ENCODE assay signal across 24 mouse cellular contexts in genomic region chr12:65061082-65061481, GRCm38 (mm10). TPM values are rescaled to one million over a fixed set of nuclear protein-coding genes. Genes with fewer than 3 reads are reported as not detected.
DNase-seq lines count a peak whose midpoint lies in the region; ATAC-seq and TF ChIP-seq lines count a peak whose summit lies in the region.
"Had no signal": no experiment of that assay in that cellular context is flagged by ENCODE, and none has a peak within 500 bp of the region (broad histone marks: within the 10 kb centered on the region; RNA-seq: fewer than 3 reads in every experiment).

No protein-coding gene starts in this region.

- no peaks in the 10 kb centered on the region for H3K27me3 ChIP-seq in forebrain, embryonic 16.5 days (replicated peaks; ENCODE audit: control insufficient read depth, insufficient read depth, low read length)
- H3K27me3 ChIP-seq in forebrain, embryonic 12.5 days = no peaks in the 10 kb centered on the region
- H3K27me3 ChIP-seq: forebrain, embryonic 15.5 days; heart, embryonic 12.5 days; heart, embryonic 15.5 days had no signal

- H3K4me1 ChIP-seq in forebrain, embryonic 16.5 days (replicated peaks; ENCODE audit: control insufficient read depth, insufficient read depth, low read length) = peaks cover 1% of the 10 kb centered on the region
- H3K4me1 ChIP-seq in forebrain, embryonic 12.5 days = no peaks in the 10 kb centered on the region
- H3K4me1 ChIP-seq in lung, adult 2 months (ENCODE audit: control insufficient read depth, insufficient read depth, low read length) = no peaks in the 10 kb centered on the region
- H3K4me1 ChIP-seq: forebrain, embryonic 10.5 days; forebrain, embryonic 15.5 days; heart, embryonic 12.5 days; heart, embryonic 15.5 days; hindbrain, embryonic 10.5 days had no signal

- no peaks in the 10 kb centered on the region for H3K9me3 ChIP-seq in forebrain, embryonic 16.5 days (ENCODE audit: control insufficient read depth, low read length)
- H3K9me3 ChIP-seq in forebrain, embryonic 12.5 days = no peaks in the 10 kb centered on the region
- H3K9me3 ChIP-seq: forebrain, embryonic 10.5 days; forebrain, embryonic 15.5 days; heart, embryonic 12.5 days; heart, embryonic 15.5 days; hindbrain, embryonic 10.5 days had no signal

- 0 out of 2 replicates have a peak, but pooled peaks have one; percentile 52 for ATAC-seq in forebrain, embryonic 16.5 days
- no peak for ATAC-seq in forebrain, embryonic 12.5 days (ENCODE audit: low FRiP score)
- ATAC-seq in megakaryocyte progenitor cell, adult 5-6 weeks (replicated peaks; ENCODE audit: poor library complexity) = peak; percentile 36; the same call in 1 of the 2 replicates
- ATAC-seq: forebrain, embryonic 15.5 days; intestine, postnatal 0 days had no signal

- TF ChIP-seq CTCF in layer of hippocampus, adult 2 months (conservative IDR thresholded peaks at IDR 0.05) = peak; percentile 32
- no peak for TF ChIP-seq CTCF in lung, adult 2 months (IDR thresholded peaks at IDR 0.05; ENCODE audit: insufficient read depth, low read length)

- no peak for DNase-seq in layer of hippocampus, adult 2 months (ENCODE audit: low spot score in 2 of 2)
- no peak for DNase-seq in layer of hippocampus, postnatal 10 days (ENCODE audit: low spot score in 2 of 2)
- DNase-seq in lung, adult 2 months = no peak
- DNase-seq: adrenal gland, postnatal 10 days; adrenal gland, postnatal 36 days; B cell, adult 2 months; cerebellum, adult 18-20 months; cerebellum, adult 9-10 months; cerebellum, postnatal 14 days; gastrocnemius, adult 2 months; gastrocnemius, postnatal 25 days; heart, adult 18-20 months; heart, postnatal 10 days; heart, postnatal 36 days had no signal

- H3K9ac ChIP-seq in forebrain, embryonic 16.5 days (replicated peaks; ENCODE audit: low read depth, low read length) = no peak overlapping the region
- H3K9ac ChIP-seq in forebrain, embryonic 12.5 days = no peak overlapping the region
- H3K9ac ChIP-seq: forebrain, embryonic 15.5 days; heart, embryonic 12.5 days; heart, embryonic 15.5 days; hindbrain, embryonic 14.5 days had no signal

- H3K27ac ChIP-seq in forebrain, embryonic 16.5 days (ENCODE audit: low read length) = no peak overlapping the region
- no peak overlapping the region for H3K27ac ChIP-seq in forebrain, embryonic 12.5 days
- H3K27ac ChIP-seq in layer of hippocampus, adult 2 months = no peak overlapping the region
- H3K27ac ChIP-seq: forebrain, embryonic 10.5 days; forebrain, embryonic 15.5 days; gastrocnemius, adult 2 months; heart, embryonic 15.5 days; hindbrain, embryonic 10.5 days; hindbrain, embryonic 14.5 days had no signal

- H3K4me3 ChIP-seq in forebrain, embryonic 16.5 days (replicated peaks; ENCODE audit: low read length) = no peak overlapping the region
- no peak overlapping the region for H3K4me3 ChIP-seq in forebrain, embryonic 12.5 days (replicated peaks)
- H3K4me3 ChIP-seq in layer of hippocampus, adult 2 months = no peak overlapping the region
- no peak overlapping the region for H3K4me3 ChIP-seq in lung, adult 2 months (replicated peaks; ENCODE audit: extremely low read depth, low read depth, low read length)
- H3K4me3 ChIP-seq: forebrain, embryonic 10.5 days; forebrain, embryonic 15.5 days; gastrocnemius, adult 2 months; heart, embryonic 12.5 days; heart, embryonic 15.5 days; hindbrain, embryonic 10.5 days had no signal

- peaks cover 30% of the 10 kb centered on the region for H3K36me3 ChIP-seq in forebrain, embryonic 16.5 days (ENCODE audit: control insufficient read depth, insufficient read depth)
- peaks cover 56% of the 10 kb centered on the region for H3K36me3 ChIP-seq in forebrain, embryonic 12.5 days (replicated peaks)

- no peak for TF ChIP-seq POLR2A in lung, adult 2 months (IDR thresholded peaks at IDR 0.05; ENCODE audit: borderline replicate concordance, extremely low read depth, low read depth, low read length)

- no peak overlapping the region for H3K4me2 ChIP-seq in forebrain, embryonic 16.5 days (ENCODE audit: low read length)
- H3K4me2 ChIP-seq in forebrain, embryonic 12.5 days = no peak overlapping the region
- H3K4me2 ChIP-seq: forebrain, embryonic 15.5 days; heart, embryonic 12.5 days; heart, embryonic 15.5 days; hindbrain, embryonic 14.5 days had no signal

RNA-seq across cellular contexts. Expression of gene Fkbp3, which starts 12.7 kb away (rescaled TPM):
- 392 and 400 TPM in 2 replicates for polyA plus RNA-seq in forebrain, embryonic 16.5 days (2015; fragmentation: Nextera tagmentation; extraction: Ambion mirVana)
- 660 and 664 TPM in 2 replicates for polyA plus RNA-seq in forebrain, embryonic 12.5 days (2016; fragmentation: Nextera tagmentation; extraction: Ambion mirVana)
- total RNA-seq in layer of hippocampus, adult 2 months (2021) = 100 to 1,000 TPM; 150 to 156 TPM
- 100 to 1,000 TPM; 174 to 193 TPM for total RNA-seq in layer of hippocampus, postnatal 10 days (2021)
- 260 and 261 TPM in 2 replicates for total RNA-seq in megakaryocyte progenitor cell, adult 5-6 weeks (2015)
- 259 and 284 TPM in 2 replicates for total RNA-seq in megakaryocyte progenitor cell, adult 5-6 weeks (2017)
- polyA plus RNA-seq in lung, adult 2 months (2012; rRNA removed) = 23.4 and 23.8 TPM in 2 replicates

RNA-seq across cellular contexts. Expression of gene Fancm, which starts 14.3 kb away (rescaled TPM):
- polyA plus RNA-seq in forebrain, embryonic 16.5 days (2015; fragmentation: Nextera tagmentation; extraction: Ambion mirVana) = 7.5 and 8.0 TPM in 2 replicates
- 15.4 and 17.5 TPM in 2 replicates for polyA plus RNA-seq in forebrain, embryonic 12.5 days (2016; fragmentation: Nextera tagmentation; extraction: Ambion mirVana)
- 10 to 100 TPM; 13.5 to 14.1 TPM for total RNA-seq in layer of hippocampus, adult 2 months (2021)
- 10 to 100 TPM; 12.8 to 13.7 TPM for total RNA-seq in layer of hippocampus, postnatal 10 days (2021)
- 19.7 and 21.3 TPM in 2 replicates for total RNA-seq in megakaryocyte progenitor cell, adult 5-6 weeks (2015)
- 17.4 and 18.4 TPM in 2 replicates for total RNA-seq in megakaryocyte progenitor cell, adult 5-6 weeks (2017)
- polyA plus RNA-seq in lung, adult 2 months (2012; rRNA removed) = 1.1 and 1.4 TPM in 2 replicates

RNA-seq across cellular contexts. Expression of gene Prpf39, which starts 24.9 kb away (rescaled TPM):
- polyA plus RNA-seq in forebrain, embryonic 16.5 days (2015; fragmentation: Nextera tagmentation; extraction: Ambion mirVana) = 62.9 and 73.4 TPM in 2 replicates
- polyA plus RNA-seq in forebrain, embryonic 12.5 days (2016; fragmentation: Nextera tagmentation; extraction: Ambion mirVana) = 69.4 and 71.1 TPM in 2 replicates
- 10 to 100 TPM; 43.4 to 48.7 TPM for total RNA-seq in layer of hippocampus, adult 2 months (2021)
- 10 to 100 TPM; 45.3 to 48.7 TPM for total RNA-seq in layer of hippocampus, postnatal 10 days (2021)
- 53.4 and 70.1 TPM in 2 replicates for total RNA-seq in megakaryocyte progenitor cell, adult 5-6 weeks (2015)
- total RNA-seq in megakaryocyte progenitor cell, adult 5-6 weeks (2017) = 55.6 and 102 TPM in 2 replicates
- polyA plus RNA-seq in lung, adult 2 months (2012; rRNA removed) = 8.5 and 13.2 TPM in 2 replicates
